22 mouse cellular contexts compared by ENCODE assay signal in the genomic region with DNA sequence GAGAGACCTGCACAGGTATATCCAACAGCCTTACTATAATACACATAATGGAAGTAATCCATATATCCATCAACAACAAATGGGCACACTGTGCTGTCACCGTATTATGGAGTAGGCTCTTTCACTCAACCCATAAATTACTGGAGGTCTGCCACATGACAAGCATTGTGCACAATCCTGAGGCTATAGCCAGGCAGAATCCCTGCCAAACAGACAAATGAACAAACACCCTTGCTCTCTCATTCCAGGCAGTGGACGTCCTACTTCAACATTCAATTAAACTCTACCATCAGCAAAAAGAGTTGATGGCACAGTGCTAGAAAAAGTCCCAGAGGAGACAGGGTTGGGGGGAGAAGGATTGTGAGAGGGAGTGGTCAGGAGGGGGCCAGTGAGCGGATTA.
DNase-seq lines count a peak whose midpoint lies in the region; ATAC-seq and TF ChIP-seq lines count a peak whose summit lies in the region.
"Had no signal": no experiment of that assay in that cellular context is flagged by ENCODE, and none has a peak within 500 bp of the region (broad histone marks: within the 10 kb centered on the region; RNA-seq: fewer than 3 reads in every experiment).

No protein-coding gene starts in this region.

- TF ChIP-seq CTCF in brain, embryonic 14.5 days (IDR thresholded peaks at IDR 0.05; ENCODE audit: borderline replicate concordance, extremely low read depth, insufficient read depth, insufficient read length): no peak

- H3K27me3 ChIP-seq in neural tube, embryonic 14.5 days (ENCODE audit: control insufficient read depth, insufficient read depth, low read length): no peaks in the 10 kb centered on the region
- H3K27me3 ChIP-seq in neural tube, embryonic 15.5 days (replicated peaks): no peaks in the 10 kb centered on the region
- no peaks in the 10 kb centered on the region for H3K27me3 ChIP-seq in midbrain, embryonic 11.5 days (ENCODE audit: control insufficient read depth, insufficient read depth, low read length)
- H3K27me3 ChIP-seq: CH12.LX; embryonic facial prominence, embryonic 12.5 days; forebrain, embryonic 13.5 days had no signal

- no peak for TF ChIP-seq POLR2A in brain, embryonic 14.5 days (IDR thresholded peaks at IDR 0.05; ENCODE audit: borderline replicate concordance, extremely low read depth, insufficient read depth, insufficient read length, poor library complexity, severe bottlenecking)

- no peaks in the 10 kb centered on the region for H3K9me3 ChIP-seq in neural tube, embryonic 14.5 days (ENCODE audit: control insufficient read depth, low read length)
- no peaks in the 10 kb centered on the region for H3K9me3 ChIP-seq in neural tube, embryonic 15.5 days (replicated peaks)
- H3K9me3 ChIP-seq in midbrain, embryonic 11.5 days (ENCODE audit: control insufficient read depth, low read length): no peaks in the 10 kb centered on the region
- H3K9me3 ChIP-seq: embryonic facial prominence, embryonic 10.5 days; embryonic facial prominence, embryonic 12.5 days; forebrain, embryonic 13.5 days; G1E had no signal

- peak; percentile 68 for DNase-seq in Muller cell, postnatal 12 days (ENCODE audit: inconsistent ontology term)
- peak; percentile 20 for DNase-seq in brain, embryonic 14.5 days (ENCODE audit: low read depth)
- DNase-seq in retina, postnatal 1 day: no peak
- no peak for DNase-seq in lung, adult 18-20 months
- no peak for DNase-seq in midbrain, embryonic 11.5 days (ENCODE audit: low spot score, missing footprints)
- DNase-seq: adrenal gland, adult 8-10 months; adrenal gland, postnatal 14 days; adrenal gland, postnatal 36 days; B cell, adult 2 months; cerebellum, adult 11-12 months; cerebellum, adult 2 months; cerebellum, adult 9-10 months; cerebellum, postnatal 25 days had no signal

- no peaks in the 10 kb centered on the region for H3K36me3 ChIP-seq in neural tube, embryonic 14.5 days (ENCODE audit: control insufficient read depth, insufficient read depth, low read length)
- no peaks in the 10 kb centered on the region for H3K36me3 ChIP-seq in neural tube, embryonic 15.5 days
- no peaks in the 10 kb centered on the region for H3K36me3 ChIP-seq in midbrain, embryonic 11.5 days (ENCODE audit: control insufficient read depth, insufficient read depth, low read length)
- H3K36me3 ChIP-seq: embryonic facial prominence, embryonic 10.5 days; embryonic facial prominence, embryonic 12.5 days; G1E had no signal

- peaks cover 4% of the 10 kb centered on the region; the same call in 1 of the 2 replicates for H3K4me1 ChIP-seq in neural tube, embryonic 14.5 days (ENCODE audit: control insufficient read depth, insufficient read depth, low read length)
- peaks cover 9% of the 10 kb centered on the region; the same call in 1 of the 2 replicates for H3K4me1 ChIP-seq in neural tube, embryonic 15.5 days
- H3K4me1 ChIP-seq in midbrain, embryonic 11.5 days (ENCODE audit: control insufficient read depth, insufficient read depth, low read length): no peaks in the 10 kb centered on the region
- H3K4me1 ChIP-seq: embryonic facial prominence, embryonic 12.5 days had no signal

- peak; percentile 44; the same call in 1 of the 2 replicates for ATAC-seq in neural tube, embryonic 14.5 days (ENCODE audit: low read depth)
- ATAC-seq in neural tube, embryonic 15.5 days (ENCODE audit: low FRiP score): no peak
- ATAC-seq in midbrain, embryonic 11.5 days (ENCODE audit: low FRiP score): no peak
- ATAC-seq: CD4-positive, CD25-positive, alpha-beta regulatory T cell, adult 4 months; forebrain, embryonic 13.5 days; forebrain, embryonic 16.5 days had no signal

- H3K4me3 ChIP-seq in neural tube, embryonic 14.5 days (ENCODE audit: low read depth, low read length): no peak overlapping the region
- H3K4me3 ChIP-seq in neural tube, embryonic 15.5 days (replicated peaks): no peak overlapping the region
- no peak overlapping the region for H3K4me3 ChIP-seq in midbrain, embryonic 11.5 days (ENCODE audit: low read depth, low read length)
- H3K4me3 ChIP-seq: embryonic facial prominence, embryonic 10.5 days; embryonic facial prominence, embryonic 12.5 days; forebrain, embryonic 13.5 days had no signal

- H3K4me2 ChIP-seq in neural tube, embryonic 14.5 days (ENCODE audit: low read depth, low read length): no peak overlapping the region
- no peak overlapping the region for H3K4me2 ChIP-seq in neural tube, embryonic 15.5 days
- no peak overlapping the region for H3K4me2 ChIP-seq in midbrain, embryonic 11.5 days
- H3K4me2 ChIP-seq: embryonic facial prominence, embryonic 12.5 days; forebrain, embryonic 13.5 days had no signal

- 53% methylated on average over 2 of the region's 3 CpGs for WGBS in neural tube, embryonic 14.5 days
- WGBS in neural tube, embryonic 15.5 days: 63% methylated on average over 3 of the region's 3 CpGs
- 80% methylated on average over 2 of the region's 3 CpGs for WGBS in midbrain, embryonic 11.5 days

- H3K27ac ChIP-seq in neural tube, embryonic 14.5 days (ENCODE audit: low read depth, low read length): no peak overlapping the region
- no peak overlapping the region for H3K27ac ChIP-seq in neural tube, embryonic 15.5 days (replicated peaks)
- H3K27ac ChIP-seq in midbrain, embryonic 11.5 days (ENCODE audit: low read depth, low read length): no peak overlapping the region
- H3K27ac ChIP-seq: embryonic facial prominence, embryonic 10.5 days; embryonic facial prominence, embryonic 12.5 days; forebrain, embryonic 13.5 days had no signal

- no peak overlapping the region for H3K9ac ChIP-seq in neural tube, embryonic 14.5 days (replicated peaks; ENCODE audit: low read depth, low read length)
- no peak overlapping the region for H3K9ac ChIP-seq in neural tube, embryonic 15.5 days (replicated peaks)
- no peak overlapping the region for H3K9ac ChIP-seq in midbrain, embryonic 11.5 days (ENCODE audit: low read length)
- H3K9ac ChIP-seq: embryonic facial prominence, embryonic 12.5 days; forebrain, embryonic 13.5 days had no signal

Comparison
In these comparisons a context has a peak if more than half of its experiments do, and no peak if none do; other contexts are left out.
1. DNase-seq: peak in Muller cell, postnatal 12 days (single experiment) and brain, embryonic 14.5 days (single experiment); none in retina, postnatal 1 day (single experiment), lung, adult 18-20 months (0 of 2) and midbrain, embryonic 11.5 days (single experiment).